21 mouse cellular contexts compared by ENCODE assay signal in genomic region chr14:120508566-120509365, GRCm38 (mm10). TPM values are rescaled to one million over a fixed set of nuclear protein-coding genes. Genes with fewer than 3 reads are reported as not detected.
DNase-seq lines count a peak whose midpoint lies in the region; ATAC-seq and TF ChIP-seq lines count a peak whose summit lies in the region.
"Had no signal": no experiment of that assay in that cellular context is flagged by ENCODE, and none has a peak within 500 bp of the region (broad histone marks: within the 10 kb centered on the region; RNA-seq: fewer than 3 reads in every experiment).

No protein-coding gene starts in this region.

- no peaks in the 10 kb centered on the region for H3K36me3 ChIP-seq in forebrain, embryonic 11.5 days (ENCODE audit: control insufficient read depth, insufficient read depth, low read length)
- H3K36me3 ChIP-seq in forebrain, embryonic 15.5 days, result peaks cover 2% of the 10 kb centered on the region; the same call in 1 of the 2 replicates
- peaks cover 38% of the 10 kb centered on the region for H3K36me3 ChIP-seq in lung, embryonic 14.5 days (ENCODE audit: insufficient read depth)
- H3K36me3 ChIP-seq in liver, embryonic 12.5 days, result peaks cover 6% of the 10 kb centered on the region; the same call in 1 of the 2 replicates
- H3K36me3 ChIP-seq: hindbrain, embryonic 15.5 days had no signal

- no peak overlapping the region for H3K27ac ChIP-seq in forebrain, embryonic 11.5 days (ENCODE audit: low read depth, low read length)
- no peak overlapping the region for H3K27ac ChIP-seq in forebrain, embryonic 15.5 days (replicated peaks)
- H3K27ac ChIP-seq in lung, embryonic 14.5 days (ENCODE audit: low read depth), result peak overlapping the region; percentile 33; the same call in 1 of the 2 replicates
- no peak overlapping the region for H3K27ac ChIP-seq in liver, embryonic 12.5 days
- H3K27ac ChIP-seq: embryonic facial prominence, embryonic 10.5 days; hindbrain, embryonic 15.5 days had no signal

- H3K4me1 ChIP-seq in forebrain, embryonic 11.5 days (replicated peaks; ENCODE audit: control insufficient read depth, insufficient read depth, low read length), result no peaks in the 10 kb centered on the region
- peaks cover 11% of the 10 kb centered on the region; the same call in 1 of the 2 replicates for H3K4me1 ChIP-seq in forebrain, embryonic 15.5 days
- H3K4me1 ChIP-seq in lung, embryonic 14.5 days (ENCODE audit: insufficient read depth), result peaks cover 14% of the 10 kb centered on the region
- H3K4me1 ChIP-seq in liver, embryonic 12.5 days, result peaks cover 15% of the 10 kb centered on the region
- H3K4me1 ChIP-seq: embryonic facial prominence, embryonic 10.5 days had no signal

- DNase-seq in forebrain, embryonic 11.5 days (ENCODE audit: low spot score), result peak; percentile 46
- no peak for DNase-seq in lung, embryonic 14.5 days
- DNase-seq in lung, postnatal 4 days, result no peak
- DNase-seq in ES-CJ7 (ENCODE audit: low read depth, low spot score), result peak; percentile 79
- DNase-seq in cerebellum, postnatal 14 days, result no peak
- DNase-seq: adrenal gland, postnatal 14 days; B cell, adult 2 months; cerebellum, adult 18-20 months; cerebellum, adult 9-11 months; gastrocnemius, postnatal 14 days; heart, postnatal 14 days had no signal

- H3K9ac ChIP-seq in forebrain, embryonic 11.5 days (ENCODE audit: low read length), result no peak overlapping the region
- no peak overlapping the region for H3K9ac ChIP-seq in forebrain, embryonic 15.5 days (replicated peaks)
- H3K9ac ChIP-seq in lung, embryonic 14.5 days, result no peak overlapping the region
- no peak overlapping the region for H3K9ac ChIP-seq in liver, embryonic 12.5 days
- H3K9ac ChIP-seq: hindbrain, embryonic 15.5 days had no signal

- H3K4me3 ChIP-seq in forebrain, embryonic 11.5 days (ENCODE audit: low read depth, low read length), result no peak overlapping the region
- no peak overlapping the region for H3K4me3 ChIP-seq in forebrain, embryonic 15.5 days
- H3K4me3 ChIP-seq in lung, embryonic 14.5 days (ENCODE audit: low read depth, low read length), result no peak overlapping the region
- H3K4me3 ChIP-seq in liver, embryonic 12.5 days, result no peak overlapping the region
- H3K4me3 ChIP-seq: embryonic facial prominence, embryonic 10.5 days; hindbrain, embryonic 15.5 days had no signal

- no peaks in the 10 kb centered on the region for H3K9me3 ChIP-seq in forebrain, embryonic 11.5 days (ENCODE audit: control insufficient read depth, low read length)
- no peaks in the 10 kb centered on the region for H3K9me3 ChIP-seq in forebrain, embryonic 15.5 days
- no peaks in the 10 kb centered on the region for H3K9me3 ChIP-seq in lung, embryonic 14.5 days (ENCODE audit: low read depth, low read length)
- no peaks in the 10 kb centered on the region for H3K9me3 ChIP-seq in liver, embryonic 12.5 days (replicated peaks)
- H3K9me3 ChIP-seq: embryonic facial prominence, embryonic 10.5 days; G1E; hindbrain, embryonic 15.5 days had no signal

- WGBS in forebrain, embryonic 11.5 days, result 89% methylated on average over 16 of the region's 16 CpGs
- WGBS in forebrain, embryonic 15.5 days, result 87% methylated on average over 16 of the region's 16 CpGs
- WGBS in lung, embryonic 14.5 days, result 72% methylated on average over 16 of the region's 16 CpGs
- WGBS in liver, embryonic 12.5 days (ENCODE audit: insufficient replicate concordance), result 64% methylated on average over 16 of the region's 16 CpGs

- ATAC-seq in forebrain, embryonic 11.5 days (replicated peaks; ENCODE audit: low FRiP score), result no peak
- ATAC-seq in forebrain, embryonic 15.5 days (replicated peaks), result no peak
- ATAC-seq in lung, embryonic 14.5 days (ENCODE audit: insufficient read depth), result no peak
- peak; percentile 46 for ATAC-seq in megakaryocyte progenitor cell, adult 5-6 weeks (replicated peaks; ENCODE audit: poor library complexity)
- no peak for ATAC-seq in liver, embryonic 12.5 days
- ATAC-seq: activated CD4-positive, CD25-positive, alpha-beta regulatory T cell, adult 4 months; CD4-positive, CD25-positive, alpha-beta regulatory T cell, adult 4 months; forebrain, embryonic 16.5 days; intestine, embryonic 16.5 days had no signal

- no peak overlapping the region for H3K4me2 ChIP-seq in forebrain, embryonic 11.5 days (ENCODE audit: low read depth, low read length, severe bottlenecking)
- no peak overlapping the region for H3K4me2 ChIP-seq in forebrain, embryonic 15.5 days (replicated peaks)
- H3K4me2 ChIP-seq in lung, embryonic 14.5 days, result no peak overlapping the region
- no peak overlapping the region for H3K4me2 ChIP-seq in liver, embryonic 12.5 days
- H3K4me2 ChIP-seq: hindbrain, embryonic 15.5 days had no signal

- H3K27me3 ChIP-seq in forebrain, embryonic 11.5 days (ENCODE audit: control insufficient read depth, insufficient read depth, low read length), result no peaks in the 10 kb centered on the region
- H3K27me3 ChIP-seq in forebrain, embryonic 15.5 days, result no peaks in the 10 kb centered on the region
- H3K27me3 ChIP-seq in lung, embryonic 14.5 days (ENCODE audit: insufficient read depth, low read length), result no peaks in the 10 kb centered on the region
- no peaks in the 10 kb centered on the region for H3K27me3 ChIP-seq in liver, embryonic 12.5 days (replicated peaks)
- H3K27me3 ChIP-seq: hindbrain, embryonic 15.5 days had no signal

- TF ChIP-seq CTCF in lung, embryonic 14.5 days (IDR thresholded peaks at IDR 0.05; ENCODE audit: low read depth), result no peak

RNA-seq across cellular contexts. Expression of gene Rap2a, which starts 30.5 kb away (rescaled TPM):
- polyA plus RNA-seq in forebrain, embryonic 11.5 days (2014; fragmentation: Nextera tagmentation; extraction: Ambion mirVana), result 21.7 and 23.8 TPM in 2 replicates
- polyA plus RNA-seq in forebrain, embryonic 15.5 days (2015; fragmentation: Nextera tagmentation; extraction: Ambion mirVana), result 26.9 and 27.4 TPM in 2 replicates
- 47.3 and 48.4 TPM in 2 replicates for polyA plus RNA-seq in lung, embryonic 14.5 days (2014; fragmentation: Nextera tagmentation; extraction: Ambion mirVana)
- total RNA-seq in megakaryocyte progenitor cell, adult 5-6 weeks (2015), result 7.3 and 10.0 TPM in 2 replicates
- 4.7 and 5.5 TPM in 2 replicates for total RNA-seq in megakaryocyte progenitor cell, adult 5-6 weeks (2017)
- 5.6 and 5.9 TPM in 2 replicates for polyA plus RNA-seq in liver, embryonic 12.5 days (2016; fragmentation: Nextera tagmentation; extraction: Ambion mirVana)

Comparison
In these comparisons a context has a peak if more than half of its experiments do, and no peak if none do; other contexts are left out.
1. DNase-seq: peak in forebrain, embryonic 11.5 days (single experiment) and ES-CJ7 (single experiment); none in lung, embryonic 14.5 days (single experiment), lung, postnatal 4 days (0 of 2) and cerebellum, postnatal 14 days (0 of 2).